Mouse (Mus musculus) liver, adult 2 months (tissue): ENCODE results near the gene Polr1a. TPM values are rescaled to one million over a fixed set of nuclear protein-coding genes. Genes with fewer than 3 reads are reported as not detected.

Experiments used
- DNase-seq: peaks from one replicate; pipeline ENCODE4 v3.0.0-alpha.2; 2011; ENCODE audit warnings: low read depth, low spot score; ENCODE audit errors: extremely low read depth
- H3K27ac ChIP-seq: fragments of 200-500 bp; replicated peaks from 2 replicates; pipeline ENCODE4 v1.5.1; 2012; ENCODE audit warnings: low read depth, mild to moderate bottlenecking, control low read depth, inconsistent platforms, low read length; ENCODE audit not compliant: insufficient read depth
- H3K27me3 ChIP-seq: fragments of 200-500 bp; 2 replicates; pipeline ENCODE4 v1.6.1; 2012; ENCODE audit warnings: mild to moderate bottlenecking, moderate library complexity, low read length, inconsistent platforms; ENCODE audit not compliant: control insufficient read depth, insufficient read depth
- H3K36me3 ChIP-seq: fragments of 200-500 bp; 2 replicates; pipeline ENCODE4 v1.6.1; 2012; ENCODE audit warnings: low read length, inconsistent platforms; ENCODE audit not compliant: control insufficient read depth, insufficient read depth
- H3K4me1 ChIP-seq: fragments of 200-500 bp; 2 replicates; pipeline ENCODE4 v1.6.1; 2011; ENCODE audit warnings: low read length; ENCODE audit not compliant: control insufficient read depth, insufficient read depth
- H3K4me3 ChIP-seq: fragments of 200-500 bp; 2 replicates; pipeline ENCODE4 v1.5.1; 2011; ENCODE audit warnings: low read depth, mild to moderate bottlenecking, control low read depth, low read length, moderate library complexity; ENCODE audit not compliant: insufficient read depth
- H3K79me2 ChIP-seq: fragments of 200-500 bp; 2 replicates; pipeline ENCODE4 v1.6.1; 2012; ENCODE audit warnings: inconsistent platforms, mild to moderate bottlenecking, low read length, moderate library complexity; ENCODE audit not compliant: control insufficient read depth, insufficient read depth
- H3K9ac ChIP-seq: fragments of 200-500 bp; 2 replicates; pipeline ENCODE4 v1.6.1; 2012; ENCODE audit warnings: low read depth, mild to moderate bottlenecking, control low read depth, inconsistent platforms, low read length
- CTCF ChIP-seq: fragments of 200-500 bp; IDR thresholded peaks from 2 replicates; pipeline ENCODE4 v1.5.1; 2011; ENCODE audit warnings: low read depth, low read length, control low read depth
- POLR2A ChIP-seq: fragments of 200-500 bp; IDR thresholded peaks from 2 replicates; pipeline ENCODE4 v1.6.1; 2011; ENCODE audit warnings: low read length, control low read depth; ENCODE audit not compliant: insufficient read depth; ENCODE audit errors: extremely low read depth
- WGBS: fragments of 180-500 bp; shearing (Covaris S2); methylation state at CpG from one replicate; pipeline ENCODE4 v1.1.7; 2018; 5-methylcytosine and 5-hydroxymethylcytosine counted together
- polyA plus RNA-seq: library from polyadenylated mRNA; depleted of rRNA; stranded (reverse); fragments of >200 nt; gene quantifications from 2 replicates; pipeline ENCODE4 v1.2.3, GENCODE M21; 2012
- total RNA-seq: library from RNA; depleted of rRNA; stranded (reverse); fragments of >200 nt; gene quantifications from 2 replicates; pipeline ENCODE4 v1.2.3, GENCODE M21; 2014

The Polr1a gene
- total and polyA plus RNA-seq, 2 experiments: 8.6 to 9.3 TPM

DNA sequence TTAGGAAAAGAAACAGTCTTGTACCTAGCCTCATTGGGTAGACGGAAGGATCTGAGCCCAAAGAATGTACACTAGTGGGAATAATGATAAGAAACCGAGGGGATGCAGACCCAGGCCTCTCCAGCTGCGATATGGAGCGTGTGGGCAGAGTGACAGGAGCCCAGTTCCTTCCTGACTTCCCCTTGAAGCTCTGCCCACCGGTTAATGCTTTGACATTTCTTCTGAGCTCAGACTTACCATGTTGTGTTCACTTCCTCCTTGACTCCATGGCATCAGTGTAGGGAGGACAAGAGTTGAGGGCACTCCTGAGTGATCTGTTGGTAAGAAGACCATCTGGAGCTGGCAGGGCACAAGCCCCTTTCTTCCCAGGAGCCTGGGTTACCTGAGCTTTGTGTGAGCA is 53.3 kb downstream of the Polr1a start:
- no peak for TF ChIP-seq CTCF
- no peak for TF ChIP-seq POLR2A
- H3K36me3 ChIP-seq: peaks cover 4% of the 10 kb centered on the region; the same call in 1 of the 2 replicates
- no peak overlapping the region for H3K27ac ChIP-seq
- 88% methylated on average over 5 of the region's 5 CpGs for WGBS
- no peak overlapping the region for H3K4me3 ChIP-seq
- no peaks in the 10 kb centered on the region; the same call in 1 of the 2 replicates for H3K4me1 ChIP-seq
- DNase-seq: no peak
- H3K27me3 ChIP-seq: no peaks in the 10 kb centered on the region
- H3K9ac ChIP-seq: no peak overlapping the region
- no peaks in the 10 kb centered on the region for H3K79me2 ChIP-seq

DNA sequence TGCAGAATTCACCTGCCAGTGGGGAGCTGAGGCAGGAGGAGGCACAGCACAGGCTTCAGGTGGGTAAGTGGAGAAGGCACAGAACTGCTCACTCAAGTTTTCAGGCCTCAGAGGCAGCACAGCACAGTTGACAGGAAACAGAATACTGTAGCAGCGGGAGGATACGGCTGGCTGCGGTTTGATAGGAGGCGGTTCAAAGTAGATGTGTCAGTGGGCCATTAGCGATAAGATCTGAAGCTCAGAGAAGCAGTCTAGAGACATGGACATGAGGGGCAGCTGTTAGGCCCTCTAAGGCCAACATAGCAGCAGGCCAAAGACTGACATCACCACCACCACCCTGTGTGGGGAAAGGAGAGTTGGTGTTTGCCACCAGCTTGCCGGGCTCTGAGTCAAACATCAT is 53.9 kb downstream of the Polr1a start:
- no peaks in the 10 kb centered on the region for H3K79me2 ChIP-seq
- no peak overlapping the region for H3K4me3 ChIP-seq
- H3K36me3 ChIP-seq: peaks cover 8% of the 10 kb centered on the region
- H3K9ac ChIP-seq: no peak overlapping the region
- H3K27ac ChIP-seq: no peak overlapping the region
- 78% methylated on average over 6 of the region's 6 CpGs for WGBS
- DNase-seq: no peak
- no peaks in the 10 kb centered on the region; the same call in 1 of the 2 replicates for H3K4me1 ChIP-seq
- no peaks in the 10 kb centered on the region for H3K27me3 ChIP-seq
- no peak for TF ChIP-seq CTCF
- no peak for TF ChIP-seq POLR2A

DNA sequence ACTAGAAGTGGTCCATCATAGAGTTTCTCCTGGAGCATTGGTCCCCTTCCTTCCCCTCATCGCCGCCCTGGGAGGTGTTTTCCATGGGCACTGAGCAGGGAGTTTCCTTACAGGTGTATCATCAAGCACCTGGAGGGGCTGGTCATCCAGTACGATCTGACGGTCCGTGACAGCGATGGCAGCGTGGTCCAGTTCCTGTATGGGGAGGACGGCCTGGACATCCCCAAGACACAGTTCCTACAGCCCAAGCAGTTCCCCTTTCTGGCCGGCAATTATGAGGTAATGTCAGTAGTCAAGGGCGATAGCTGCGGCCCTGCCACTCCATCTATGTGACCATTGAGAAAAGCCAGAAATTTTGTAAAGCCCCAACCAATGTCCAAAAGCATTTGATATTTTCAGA is 54.7 kb downstream of the Polr1a start:
- no peaks in the 10 kb centered on the region for H3K27me3 ChIP-seq
- WGBS: 85% methylated on average over 11 of the region's 11 CpGs

DNA sequence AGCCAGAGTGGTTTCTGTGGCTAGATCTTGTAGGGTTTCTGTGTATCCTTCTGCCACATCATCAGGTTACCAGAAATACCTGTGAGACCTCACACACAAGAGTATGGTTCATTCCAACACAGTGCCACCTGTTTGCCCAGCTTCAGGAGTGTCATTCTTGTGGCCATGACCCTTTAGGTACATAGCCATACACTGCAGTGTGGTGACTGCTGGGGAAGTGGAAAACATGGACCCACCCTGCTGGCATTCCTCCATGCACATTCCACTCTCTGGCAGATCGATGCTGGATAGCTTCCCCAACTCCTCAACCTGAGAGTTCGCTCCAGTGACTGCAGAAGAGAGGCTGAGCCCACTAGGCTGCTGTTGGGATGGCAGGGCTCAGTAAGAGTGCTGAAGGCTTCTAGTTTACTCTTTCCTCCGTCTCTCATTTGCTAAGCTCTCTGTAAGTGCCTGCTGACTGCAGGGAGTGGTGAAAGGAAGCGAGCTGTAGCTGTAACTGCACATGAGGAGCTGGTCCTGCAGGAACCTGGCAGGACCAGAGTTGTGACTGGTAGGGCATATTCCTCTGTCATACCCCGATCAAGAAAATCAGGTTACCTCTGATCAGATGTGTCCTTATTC is 57.9 kb downstream of the Polr1a start:
- Histone ChIP-seq H3K27me3 (no peaks in the 10 kb centered on the region), H3K79me2 (no peaks in the 10 kb centered on the region), H3K4me1 (no peaks in the 10 kb centered on the region; the same call in 1 of the 2 replicates), H3K36me3 (peaks cover 15% of the 10 kb centered on the region), H3K27ac (no peak overlapping the region), H3K4me3 (no peak overlapping the region), H3K9ac (no peak overlapping the region)
- WGBS: 64% methylated on average over 5 of the region's 5 CpGs
- DNase-seq: peak; percentile 46
- TF ChIP-seq CTCF: no peak
- TF ChIP-seq POLR2A: no peak

More for the DNA sequence above, 54.7 kb downstream of the Polr1a start:
- Histone ChIP-seq H3K27ac (no peak overlapping the region), H3K36me3 (peaks cover 10% of the 10 kb centered on the region), H3K9ac (no peak overlapping the region), H3K79me2 (no peaks in the 10 kb centered on the region), H3K4me1 (no peaks in the 10 kb centered on the region; the same call in 1 of the 2 replicates), H3K4me3 (no peak overlapping the region)
- DNase-seq: no peak
- no peak for TF ChIP-seq POLR2A
- no peak for TF ChIP-seq CTCF

DNA sequence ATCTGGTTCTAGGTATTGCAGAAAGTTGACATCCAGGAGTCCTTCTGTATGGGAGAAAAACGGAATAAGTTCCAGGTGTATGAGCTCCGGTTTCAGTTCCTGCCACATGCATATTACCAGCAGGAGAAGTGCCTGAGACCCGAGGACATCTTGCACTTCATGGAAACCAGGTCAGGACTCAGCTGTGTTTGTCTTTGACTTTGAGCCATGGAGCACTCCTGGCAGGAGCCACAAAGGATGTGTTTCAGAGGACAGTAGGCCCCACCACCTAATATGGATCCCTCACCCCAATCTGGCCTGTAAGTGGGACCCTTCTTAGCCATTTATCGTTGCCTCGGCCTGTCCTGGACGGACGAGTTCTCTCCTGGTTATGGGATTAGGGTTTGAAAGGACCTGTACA is 59.0 kb downstream of the Polr1a start:
- Histone ChIP-seq H3K9ac (no peak overlapping the region), H3K27me3 (no peaks in the 10 kb centered on the region), H3K4me1 (no peaks in the 10 kb centered on the region; the same call in 1 of the 2 replicates), H3K4me3 (no peak overlapping the region), H3K79me2 (no peaks in the 10 kb centered on the region), H3K27ac (no peak overlapping the region), H3K36me3 (peaks cover 15% of the 10 kb centered on the region)
- 89% methylated on average over 7 of the region's 7 CpGs for WGBS
- TF ChIP-seq CTCF (no peak), POLR2A (no peak)
- no peak for DNase-seq

DNA sequence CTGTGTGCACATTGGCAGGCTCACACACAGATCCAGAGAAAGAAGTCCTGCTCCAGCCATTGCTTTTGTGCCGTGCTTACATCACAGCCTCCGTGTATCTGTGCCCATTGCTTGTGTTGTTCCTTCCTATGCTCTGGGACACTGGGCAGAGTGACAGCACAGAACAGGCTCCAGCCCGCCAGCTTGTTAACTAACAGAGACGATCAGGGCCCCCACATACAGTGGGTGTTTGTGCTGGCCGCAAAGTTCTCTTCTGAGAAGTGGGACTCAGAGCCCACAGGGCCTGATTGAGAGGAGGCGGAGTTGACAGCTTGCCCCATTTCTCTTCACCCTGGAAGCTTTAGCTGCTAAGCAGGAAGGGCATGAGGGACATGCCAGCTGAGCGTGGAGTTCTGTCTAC is 60.6 kb downstream of the Polr1a start:
- no peak overlapping the region for H3K9ac ChIP-seq
- no peaks in the 10 kb centered on the region for H3K27me3 ChIP-seq
- H3K27ac ChIP-seq: no peak overlapping the region
- H3K36me3 ChIP-seq: peaks cover 20% of the 10 kb centered on the region
- no peak for TF ChIP-seq POLR2A
- no peak for TF ChIP-seq CTCF
- no peaks in the 10 kb centered on the region for H3K79me2 ChIP-seq
- H3K4me3 ChIP-seq: no peak overlapping the region
- WGBS: 93% methylated on average over 7 of the region's 7 CpGs
- DNase-seq: no peak
- H3K4me1 ChIP-seq: no peaks in the 10 kb centered on the region; the same call in 1 of the 2 replicates
